Mouse (Mus musculus) lung, postnatal 36 days (tissue): ENCODE results near the gene Ankzf1.

Source experiments
- DNase-seq: peaks from one replicate; pipeline ENCODE4 v3.0.0; 2022; ENCODE audit warnings: mixed read lengths

Ankzf1 gene

GRCm38 (mm10) chr1:75191622-75192402 is at the start of gene Ankzf1, which contains the start of gene Atg9a:
Gene Ankzf1, plus strand, starts transcription at chr1:75192151.
Gene Atg9a, minus strand, starts transcription at chr1:75192196.
- peak; percentile 99 for DNase-seq

GRCm38 (mm10) chr1:75142301-75143261 is 49.4 kb upstream of the Ankzf1 start, which contains the start of the genes Cnppd1 and Retreg2:
Gene Cnppd1, minus strand, starts transcription at chr1:75142711.
Gene Retreg2, plus strand, starts transcription at chr1:75142778.
- DNase-seq: peak; percentile 97

DNA sequence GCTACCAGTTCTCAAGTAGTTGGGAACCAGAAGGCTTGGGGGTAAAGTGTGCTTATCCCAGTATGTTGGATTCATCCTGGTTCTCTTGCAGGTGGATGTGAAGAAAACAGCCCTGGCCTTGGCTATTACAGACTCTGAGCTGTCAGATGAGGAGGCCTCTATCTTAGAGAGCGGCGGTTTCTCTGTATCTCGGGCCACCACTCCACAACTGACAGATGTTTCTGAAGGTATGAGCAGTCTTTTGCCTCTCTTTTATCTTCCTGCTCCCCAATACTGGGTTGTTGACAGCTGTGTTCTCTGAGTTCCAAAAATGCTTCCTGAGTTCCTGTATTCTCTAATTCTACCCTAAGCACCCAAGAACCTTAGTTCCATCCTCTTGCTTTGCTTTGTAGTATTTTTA is 46.4 kb upstream of the Ankzf1 start:
- no peak for DNase-seq

DNA sequence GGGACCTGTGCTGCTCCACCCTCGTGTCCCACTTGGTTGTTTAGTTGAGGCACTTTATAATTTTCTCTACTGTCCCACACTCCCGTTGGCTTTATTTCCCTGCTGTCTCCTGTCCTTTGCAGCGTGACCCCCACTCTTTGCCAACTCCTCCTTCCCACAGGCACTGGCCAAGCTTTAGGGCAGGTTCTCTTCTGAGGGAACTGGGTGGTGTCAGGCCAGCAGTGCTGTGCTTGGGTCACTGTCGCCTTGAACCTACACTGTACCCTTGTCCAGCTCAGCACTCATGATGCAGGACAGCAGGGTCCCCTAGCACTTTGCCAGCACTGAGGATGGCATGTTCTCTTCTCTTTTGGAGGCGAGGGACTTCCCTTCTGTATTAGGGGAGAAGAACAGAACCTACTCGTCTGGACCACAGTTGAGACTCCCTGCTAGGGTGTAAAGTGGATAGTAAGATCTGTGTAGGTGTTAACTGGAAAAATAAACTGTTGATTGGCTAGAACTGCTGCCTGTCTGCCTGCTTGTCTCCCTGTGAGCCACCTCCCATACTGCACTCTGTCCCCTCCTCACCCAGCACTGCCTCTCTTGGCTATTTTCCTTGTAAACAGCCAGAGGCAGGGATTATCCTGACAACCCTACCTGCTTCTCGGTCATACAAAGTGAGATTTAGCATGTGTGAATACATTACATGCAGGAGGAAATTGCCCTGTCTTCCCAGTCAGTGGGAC is 44.4 kb upstream of the Ankzf1 start:
- DNase-seq: no peak

GRCm38 (mm10) chr1:75148727-75149126 is 43.2 kb upstream of the Ankzf1 start:
- no peak for DNase-seq

- DNase-seq: no peak
Observed at GRCm38 (mm10) chr1:75155837-75156236, 36.1 kb upstream of the Ankzf1 start.

DNA sequence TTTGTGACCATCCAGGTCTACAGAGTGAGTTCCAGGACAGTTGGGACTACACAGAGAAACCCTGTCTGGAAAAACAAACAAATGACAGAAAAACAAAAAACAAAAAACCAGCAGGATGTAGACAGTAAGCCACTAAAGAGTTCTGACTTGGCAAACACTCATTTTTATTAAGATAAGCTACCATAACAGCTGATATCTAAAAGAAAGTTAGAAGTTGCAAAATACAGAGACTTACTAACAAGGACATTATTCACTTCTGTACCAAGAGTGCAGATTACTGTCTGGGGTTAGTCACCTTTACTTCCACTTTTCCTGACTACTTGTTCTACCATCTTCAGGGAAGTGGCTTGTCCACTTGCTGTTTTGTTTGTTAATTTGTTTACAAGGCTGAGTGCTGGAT is 33.0 kb upstream of the Ankzf1 start:
- DNase-seq: no peak

DNA sequence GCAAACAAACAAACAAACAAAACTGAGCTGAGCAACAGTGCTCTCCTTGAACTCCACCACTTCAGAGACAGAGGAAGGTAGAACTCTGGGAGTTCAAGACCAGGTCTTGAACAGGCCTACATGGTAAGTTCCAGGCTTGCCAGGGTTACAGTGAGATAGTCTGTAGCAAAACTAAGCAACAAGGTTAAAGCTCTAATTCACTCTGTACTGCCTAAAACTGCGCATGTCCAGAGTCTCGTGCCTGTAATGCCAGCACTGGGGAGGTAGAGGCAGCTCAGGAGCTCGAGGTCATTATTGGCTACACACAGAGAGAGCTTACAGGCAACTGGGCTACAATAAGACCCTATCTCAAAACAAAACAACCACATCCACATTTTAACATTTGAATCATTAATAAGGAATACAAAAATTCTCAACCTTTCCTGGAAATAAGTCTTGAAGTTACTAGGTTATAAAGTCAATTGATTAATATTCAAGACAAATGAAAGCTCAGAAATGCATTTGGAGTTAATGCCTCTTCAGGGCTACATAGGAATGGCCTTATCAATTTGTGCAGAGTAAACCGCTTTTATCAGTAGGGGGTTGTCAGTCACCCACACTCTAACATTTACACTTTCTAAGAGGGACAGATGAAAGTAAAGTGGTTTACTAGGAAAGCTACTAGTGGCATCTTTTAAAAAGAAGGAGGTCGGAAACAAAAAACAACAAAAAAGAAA is 32.3 kb upstream of the Ankzf1 start:
- no peak for DNase-seq

DNA sequence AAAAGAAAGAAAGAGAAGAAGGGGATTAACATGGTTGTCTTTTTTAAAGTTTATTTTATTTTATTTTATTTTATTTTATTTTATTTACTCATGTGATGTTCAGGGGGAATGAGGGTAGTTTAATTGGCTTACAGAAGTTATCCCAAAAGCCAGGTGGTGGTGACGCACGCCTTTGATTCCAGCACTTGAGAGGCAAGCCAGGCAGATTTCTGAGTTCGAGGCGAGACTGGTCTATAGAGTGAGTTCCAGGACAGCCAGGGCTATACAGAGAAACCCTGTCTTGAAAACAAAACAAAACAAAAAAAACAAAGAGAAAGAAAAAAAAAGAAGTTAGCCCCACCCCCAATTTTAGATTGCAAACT is 31.7 kb upstream of the Ankzf1 start:
- DNase-seq: no peak

GRCm38 (mm10) chr1:75168093-75168471 is 23.9 kb upstream of the Ankzf1 start:
- no peak for DNase-seq

GRCm38 (mm10) chr1:75168472-75169464 is 23.2 kb upstream of the Ankzf1 start, which contains the start of gene Zfand2b:
Gene Zfand2b, plus strand, starts transcription at chr1:75168646.
- DNase-seq: peak; percentile 99

- peak; percentile 23 for DNase-seq
Observed at GRCm38 (mm10) chr1:75179334-75180104, 12.4 kb upstream of the Ankzf1 start.

- DNase-seq: peak; percentile 96
Observed at GRCm38 (mm10) chr1:75180105-75180590, 11.8 kb upstream of the Ankzf1 start, which contains the start of gene Abcb6. Gene Abcb6, minus strand, starts transcription at chr1:75180392.

DNA sequence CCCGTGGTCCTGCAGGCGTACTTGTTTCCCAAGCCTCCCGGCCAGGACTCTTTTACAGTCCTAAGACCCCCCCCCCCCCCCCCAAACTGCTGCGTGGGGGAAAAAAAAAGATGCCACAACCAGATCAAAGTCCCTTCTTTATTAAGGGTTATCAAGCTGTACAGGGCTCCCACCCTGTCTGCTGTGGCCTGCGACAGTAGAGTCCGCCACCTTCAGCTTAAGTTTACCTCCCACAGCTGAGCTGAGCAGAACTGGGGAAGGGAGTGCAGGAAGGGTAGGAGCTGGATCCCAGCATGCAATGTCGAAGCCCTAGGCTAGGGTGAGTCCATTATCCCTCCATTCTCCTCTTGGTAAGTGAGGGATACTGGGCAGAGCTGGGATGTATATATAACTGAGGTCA is 11.2 kb upstream of the Ankzf1 start:
- DNase-seq: no peak

DNA sequence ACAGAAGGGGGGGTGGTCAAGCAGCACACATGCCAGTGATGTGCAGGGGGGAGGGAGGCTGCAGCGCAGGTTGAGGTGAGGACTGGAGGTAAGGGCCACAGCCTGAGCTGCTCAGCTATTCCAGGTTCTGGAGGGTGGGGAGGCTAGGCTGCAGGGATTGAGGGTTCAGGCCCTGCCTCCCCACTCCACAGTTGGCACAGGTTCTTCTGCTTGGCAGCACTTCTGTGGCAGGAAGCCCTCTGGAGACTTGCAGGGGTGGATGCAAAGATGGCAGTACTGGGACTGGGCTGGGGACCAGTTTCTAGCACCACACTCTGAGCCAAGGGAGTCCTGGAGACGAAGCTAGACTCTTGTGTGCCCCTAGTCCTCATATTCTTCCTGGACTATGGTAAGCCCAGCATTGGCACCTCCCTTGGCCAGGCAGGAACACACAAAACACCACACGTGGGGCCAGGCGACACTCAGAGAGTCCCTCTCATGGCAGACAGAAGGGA is 10.5 kb upstream of the Ankzf1 start:
- no peak for DNase-seq

DNA sequence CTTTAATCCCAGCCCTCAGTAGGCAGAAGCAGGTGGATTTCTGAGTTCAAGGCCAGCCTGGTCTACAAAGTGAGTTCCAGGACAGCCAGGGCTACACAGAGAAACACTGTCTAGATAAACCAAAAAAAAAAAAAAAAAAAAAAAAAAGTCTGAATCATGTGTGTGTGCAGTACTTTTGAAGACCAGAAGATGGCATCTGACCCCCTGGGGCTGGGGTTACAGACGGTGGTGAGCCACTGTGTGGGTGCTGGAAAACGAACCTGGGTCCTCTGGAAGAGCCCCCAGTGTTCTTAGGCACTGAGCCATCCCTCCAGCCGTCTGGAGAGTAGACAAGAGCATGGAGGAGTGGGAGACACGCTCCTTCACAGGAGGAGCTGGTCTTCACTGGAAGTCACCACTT is 9.8 kb upstream of the Ankzf1 start:
- no peak for DNase-seq

DNA sequence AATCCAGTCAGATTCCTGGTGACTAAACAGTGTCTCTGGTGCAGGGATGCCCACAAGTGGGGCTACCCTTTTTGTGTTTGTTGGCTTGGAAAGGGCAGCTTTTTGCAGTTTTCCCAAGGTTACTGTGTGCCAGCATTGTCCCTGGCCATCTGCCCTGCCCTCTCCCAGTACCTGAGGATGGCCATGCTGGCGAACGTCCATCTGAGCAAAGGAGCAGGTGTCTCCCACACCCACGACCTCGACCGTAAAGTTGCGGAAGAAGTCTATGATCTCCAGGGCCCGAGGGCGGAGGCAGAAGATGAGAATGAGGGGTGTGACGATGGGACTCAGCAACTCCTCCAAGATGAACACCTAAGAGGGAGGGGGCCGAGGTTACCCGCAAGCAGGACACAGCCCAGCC is 6.5 kb upstream of the Ankzf1 start:
- DNase-seq: no peak

- no peak for DNase-seq
Observed at GRCm38 (mm10) chr1:75187126-75187525, 4.8 kb upstream of the Ankzf1 start.

DNA sequence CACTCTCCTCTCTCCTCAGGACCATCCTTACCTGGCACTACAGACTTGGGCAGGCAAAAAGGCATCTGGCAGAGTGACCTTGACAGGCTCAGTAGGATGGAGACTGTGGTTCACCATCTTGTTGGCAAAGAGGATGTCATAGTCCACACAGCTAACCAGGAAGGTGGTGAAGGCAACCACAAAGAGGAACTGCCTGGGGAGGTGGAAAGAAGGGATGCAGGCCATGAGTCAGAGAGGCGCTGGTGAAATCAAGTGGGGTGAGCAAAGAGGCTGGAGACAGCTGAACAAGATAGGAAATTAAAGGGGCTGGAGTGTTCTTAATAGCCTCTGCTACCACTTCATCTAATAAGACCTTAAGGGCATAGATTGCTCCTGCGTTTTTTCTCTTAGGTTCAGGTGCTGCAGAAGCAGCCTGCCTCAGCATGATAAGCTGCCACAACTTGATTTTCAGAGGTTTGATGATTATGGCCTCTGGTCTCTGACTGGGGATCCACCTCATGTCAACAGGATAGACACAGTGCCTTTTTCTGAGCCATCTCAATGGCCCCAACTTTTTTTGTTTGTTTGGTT is 4.0 kb upstream of the Ankzf1 start:
- peak; percentile 47 for DNase-seq
